Mouse (Mus musculus): ENCODE measurements around the gene Cacng4. TPM values are rescaled to one million over a fixed set of nuclear protein-coding genes. Genes with fewer than 3 reads are reported as not detected.

Cacng4 gene
- total RNA-seq, 2 experiments from 2014 or later, result not detected

Other genes starting within 250 kb of the Cacng4 start
- 32.8 and 36.7 TPM in 2 replicates for gene Helz, start 246.6 kb downstream of the Cacng4 start, total RNA-seq (2014; fragmentation: Nextera tagmentation)
- 13.6 and 20.3 TPM in 2 replicates for gene Helz, start 246.6 kb downstream of the Cacng4 start, total RNA-seq (2017)
- gene Cacng1, start 78.0 kb downstream of the Cacng4 start, total RNA-seq (2014; fragmentation: Nextera tagmentation), result not detected in 2 replicates
- gene Cacng1, start 78.0 kb downstream of the Cacng4 start, total RNA-seq (2017), result not detected in 2 replicates
- not detected in 2 replicates for gene Cacng5, start 120.5 kb upstream of the Cacng4 start, total RNA-seq (2014; fragmentation: Nextera tagmentation)
- not detected in 2 replicates for gene Cacng5, start 120.5 kb upstream of the Cacng4 start, total RNA-seq (2017)

Measured in granulocyte monocyte progenitor cell, adult 5-6 weeks (primary cell).